Mouse (Mus musculus): ENCODE measurements around the gene Ubtd1. TPM values are rescaled to one million over a fixed set of nuclear protein-coding genes. Genes with fewer than 3 reads are reported as not detected.

Ubtd1 gene
- total and polyA plus RNA-seq, 3 experiments: 9.1 to 15.5 TPM; not detected in 1

DNA sequence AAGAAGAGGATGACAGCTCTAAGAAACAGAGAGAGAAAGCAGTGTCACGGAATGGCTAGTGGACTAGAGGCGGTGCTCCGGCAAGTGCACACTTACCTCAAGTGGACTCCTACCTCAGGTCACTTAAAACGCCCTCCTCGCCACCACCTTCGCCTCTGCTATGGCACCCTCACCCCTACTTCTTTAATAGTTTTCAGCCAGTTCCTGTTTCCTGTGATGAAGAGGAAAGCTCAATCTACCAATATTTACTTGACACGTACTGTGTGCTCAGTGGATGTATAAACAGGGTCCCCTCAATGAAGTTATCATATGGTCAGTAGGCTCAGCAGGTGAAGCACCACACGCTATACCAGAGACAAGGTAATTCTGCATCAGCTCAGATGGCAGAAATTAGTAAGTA is 97.0 kb downstream of the Ubtd1 start:
- H3K9me3 ChIP-seq (replicated peaks; ENCODE audit: insufficient read depth, low read length): no peaks in the 10 kb centered on the region
- peak overlapping the region; percentile 66 for H3K4me3 ChIP-seq (ENCODE audit: control insufficient read depth in 1 of 2, insufficient read depth in 1 of 2, low read depth in 2 of 2, low read length in 2 of 2)
- peak overlapping the region; percentile 68 for H3K9ac ChIP-seq (ENCODE audit: control insufficient read depth, low read depth, low read length, poor library complexity, severe bottlenecking)
- TF ChIP-seq TBP (IDR thresholded peaks at IDR 0.05; ENCODE audit: low read depth, low read length) (peak; percentile 69; the same call in 1 of the 2 replicates), ZMIZ1 (IDR thresholded peaks at IDR 0.05; ENCODE audit: low read depth, low read length) (peak; percentile 32; the same call in 1 of the 2 replicates), SMC3 (IDR thresholded peaks at IDR 0.05; ENCODE audit: low read depth, low read length) (no peak), ELF1 (IDR thresholded peaks at IDR 0.05; ENCODE audit: low read depth, low read length) (peak; percentile 52; the same call in 1 of the 2 replicates), NELFE (IDR thresholded peaks at IDR 0.05; ENCODE audit: low read depth, low read length) (peak; percentile 59), SIN3A (IDR thresholded peaks at IDR 0.05; ENCODE audit: low read length) (peak; percentile 73), POLR2A (IDR thresholded peaks at IDR 0.05; ENCODE audit: control insufficient read depth in 1 of 2, insufficient read depth in 1 of 2, low read depth in 1 of 2, low read length in 2 of 2, poor library complexity in 1 of 2) (peak; percentile 26 to 60; a peak in 1 of 4 replicates), ZNF384 (IDR thresholded peaks at IDR 0.05; ENCODE audit: low read depth, low read length) (no peak)
- H3K79me2 ChIP-seq (ENCODE audit: control insufficient read depth, insufficient read depth, low read length, poor library complexity): no peaks in the 10 kb centered on the region
- peaks cover 0 to 5% of the 10 kb centered on the region in 2 experiments; a peak in 2 of 4 replicates for H3K36me3 ChIP-seq (ENCODE audit: control insufficient read depth in 1 of 2, insufficient read depth in 2 of 2, low read length in 2 of 2)
- H3K27ac ChIP-seq (ENCODE audit: control insufficient read depth, low read depth, low read length): peak overlapping the region; percentile 39
- peaks cover 4 to 15% of the 10 kb centered on the region in 2 experiments; a peak in 3 of 4 replicates for H3K4me1 ChIP-seq (ENCODE audit: control insufficient read depth in 1 of 2, insufficient read depth in 2 of 2, low read length in 2 of 2)
- peaks cover 2 to 6% of the 10 kb centered on the region in 2 experiments; a peak in 3 of 4 replicates for H3K27me3 ChIP-seq (ENCODE audit: control insufficient read depth in 1 of 2, insufficient read depth in 2 of 2, low read length in 2 of 2)
- peak; percentile 74 for DNase-seq (ENCODE audit: low read depth, low spot score)

DNA sequence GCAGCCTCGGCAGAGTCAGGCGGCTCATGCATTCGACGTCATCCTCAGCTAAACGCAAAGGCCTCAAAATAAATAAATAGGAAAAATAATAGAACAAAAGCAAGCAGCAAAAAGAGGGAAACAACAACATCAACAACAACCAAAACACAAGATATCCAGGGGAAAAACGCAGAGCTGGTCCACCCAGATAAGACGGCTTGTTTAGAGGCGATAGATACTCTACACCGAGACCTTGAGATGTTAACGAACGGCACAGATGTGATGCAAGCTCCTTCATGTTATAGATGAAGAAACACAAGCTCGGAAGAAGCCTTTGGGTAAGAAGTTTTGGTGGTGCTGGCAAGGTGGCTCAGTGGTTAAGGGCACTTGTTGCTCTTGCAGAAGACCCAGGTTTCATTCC is 97.4 kb downstream of the Ubtd1 start:
- H3K27me3 ChIP-seq (ENCODE audit: control insufficient read depth in 1 of 2, insufficient read depth in 2 of 2, low read length in 2 of 2): peaks cover 2 to 6% of the 10 kb centered on the region in 2 experiments; a peak in 3 of 4 replicates
- peak; percentile 37; the same call in 1 of the 2 replicates for TF ChIP-seq SIN3A (IDR thresholded peaks at IDR 0.05; ENCODE audit: low read length)
- TF ChIP-seq CHD1 (IDR thresholded peaks at IDR 0.05; ENCODE audit: low read depth, low read length): no peak
- peak; percentile 40; the same call in 1 of the 2 replicates for TF ChIP-seq GATA1 (IDR thresholded peaks at IDR 0.05; ENCODE audit: low read depth, low read length)
- TF ChIP-seq TCF12 (IDR thresholded peaks at IDR 0.05; ENCODE audit: low read depth, low read length): peak; percentile 48; the same call in 1 of the 2 replicates
- no peak for TF ChIP-seq GABPA (IDR thresholded peaks at IDR 0.05; ENCODE audit: low read depth, low read length)
- no peak for TF ChIP-seq MYC (IDR thresholded peaks at IDR 0.05; ENCODE audit: low read depth, low read length)
- TF ChIP-seq EP300 (IDR thresholded peaks at IDR 0.05; ENCODE audit: low read depth in 1 of 2, low read length in 2 of 2): peak in 1 of 2 experiments; percentile 36; a peak in 2 of 4 replicates
- no peaks in the 10 kb centered on the region for H3K79me2 ChIP-seq (ENCODE audit: control insufficient read depth, insufficient read depth, low read length, poor library complexity)
- no peaks in the 10 kb centered on the region for H3K9me3 ChIP-seq (replicated peaks; ENCODE audit: insufficient read depth, low read length)
- peaks cover 0 to 5% of the 10 kb centered on the region in 2 experiments; a peak in 2 of 4 replicates for H3K36me3 ChIP-seq (ENCODE audit: control insufficient read depth in 1 of 2, insufficient read depth in 2 of 2, low read length in 2 of 2)
- peak overlapping the region; percentile 66 for H3K4me3 ChIP-seq (ENCODE audit: control insufficient read depth in 1 of 2, insufficient read depth in 1 of 2, low read depth in 2 of 2, low read length in 2 of 2)
- peak; percentile 60 for DNase-seq (ENCODE audit: low read depth, low spot score)
- peaks cover 4 to 15% of the 10 kb centered on the region in 2 experiments; a peak in 3 of 4 replicates for H3K4me1 ChIP-seq (ENCODE audit: control insufficient read depth in 1 of 2, insufficient read depth in 2 of 2, low read length in 2 of 2)
- H3K9ac ChIP-seq (ENCODE audit: control insufficient read depth, low read depth, low read length, poor library complexity, severe bottlenecking): peak overlapping the region; percentile 68
- peak overlapping the region; percentile 39 for H3K27ac ChIP-seq (ENCODE audit: control insufficient read depth, low read depth, low read length)

DNA sequence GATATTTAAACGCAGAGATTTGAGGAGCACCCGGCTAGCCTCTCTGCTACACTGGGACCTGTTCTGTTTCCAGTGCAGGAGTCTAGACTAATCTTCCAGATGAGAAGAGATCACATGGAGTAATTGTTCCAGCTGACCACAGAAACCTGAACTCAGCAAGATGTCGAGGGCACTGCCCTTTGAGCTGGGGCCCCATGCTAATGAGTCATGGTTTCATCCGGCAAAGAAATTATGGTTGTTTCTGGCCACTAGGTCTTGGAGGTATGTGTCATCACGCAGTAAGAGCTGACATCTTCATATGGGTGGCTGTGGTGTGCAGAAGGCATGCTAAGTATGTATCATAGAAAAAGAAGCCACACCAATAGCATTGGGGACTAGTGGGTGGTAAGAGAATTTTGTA is 98.4 kb downstream of the Ubtd1 start:
- Histone ChIP-seq H3K27ac (ENCODE audit: control insufficient read depth, low read depth, low read length) (no peak overlapping the region), H3K4me3 (ENCODE audit: control insufficient read depth in 1 of 2, insufficient read depth in 1 of 2, low read depth in 2 of 2, low read length in 2 of 2) (no peak overlapping the region; a peak in 1 of 4 replicates), H3K4me1 (ENCODE audit: control insufficient read depth in 1 of 2, insufficient read depth in 2 of 2, low read length in 2 of 2) (peaks cover 4 to 15% of the 10 kb centered on the region in 2 experiments; a peak in 3 of 4 replicates), H3K27me3 (ENCODE audit: control insufficient read depth in 1 of 2, insufficient read depth in 2 of 2, low read length in 2 of 2) (peaks cover 2 to 6% of the 10 kb centered on the region in 2 experiments; a peak in 3 of 4 replicates), H3K9me3 (replicated peaks; ENCODE audit: insufficient read depth, low read length) (no peaks in the 10 kb centered on the region), H3K36me3 (ENCODE audit: control insufficient read depth in 1 of 2, insufficient read depth in 2 of 2, low read length in 2 of 2) (peaks cover 0 to 5% of the 10 kb centered on the region in 2 experiments; a peak in 2 of 4 replicates), H3K79me2 (ENCODE audit: control insufficient read depth, insufficient read depth, low read length, poor library complexity) (no peaks in the 10 kb centered on the region), H3K9ac (ENCODE audit: control insufficient read depth, low read depth, low read length, poor library complexity, severe bottlenecking) (no peak overlapping the region)
- peak; percentile 22 for DNase-seq (ENCODE audit: low read depth, low spot score)
- TF ChIP-seq JUND (IDR thresholded peaks at IDR 0.05; ENCODE audit: low read depth, low read length) (no peak), MYC (IDR thresholded peaks at IDR 0.05; ENCODE audit: low read depth, low read length) (no peak), CHD2 (IDR thresholded peaks at IDR 0.05; ENCODE audit: low read length) (no peak), POLR2A (IDR thresholded peaks at IDR 0.05; ENCODE audit: control insufficient read depth in 1 of 2, insufficient read depth in 1 of 2, low read depth in 1 of 2, low read length in 2 of 2, poor library complexity in 1 of 2) (no peak), POLR2AphosphoS2 (IDR thresholded peaks at IDR 0.05; ENCODE audit: low read length) (no peak), ZNF384 (IDR thresholded peaks at IDR 0.05; ENCODE audit: low read depth, low read length) (no peak), MXI1 (IDR thresholded peaks at IDR 0.05; ENCODE audit: low read depth, low read length) (no peak), MYB (IDR thresholded peaks at IDR 0.05; ENCODE audit: low read depth, low read length) (no peak), USF2 (IDR thresholded peaks at IDR 0.05; ENCODE audit: borderline replicate concordance in 1 of 2, insufficient read depth in 1 of 2, low read depth in 1 of 2, low read length in 2 of 2) (no peak), TCF12 (IDR thresholded peaks at IDR 0.05; ENCODE audit: low read depth, low read length) (no peak), EP300 (IDR thresholded peaks at IDR 0.05; ENCODE audit: low read depth in 1 of 2, low read length in 2 of 2) (no peak), GATA1 (IDR thresholded peaks at IDR 0.05; ENCODE audit: low read depth, low read length) (no peak), GABPA (IDR thresholded peaks at IDR 0.05; ENCODE audit: low read depth, low read length) (no peak), NELFE (IDR thresholded peaks at IDR 0.05; ENCODE audit: low read depth, low read length) (no peak), CTCF (IDR thresholded peaks at IDR 0.05 in 2 of 3, conservative IDR thresholded peaks at IDR 0.05 in 1 of 3; ENCODE audit: control insufficient read depth in 1 of 3, insufficient read depth in 1 of 3, low read depth in 2 of 3, low read length in 3 of 3, poor library complexity in 1 of 3, severe bottlenecking in 1 of 3) (no peak), RCOR1 (IDR thresholded peaks at IDR 0.05; ENCODE audit: low read depth, low read length) (no peak), ETS1 (IDR thresholded peaks at IDR 0.05; ENCODE audit: low read depth, low read length) (no peak), SMC3 (IDR thresholded peaks at IDR 0.05; ENCODE audit: low read depth, low read length) (no peak), CHD1 (IDR thresholded peaks at IDR 0.05; ENCODE audit: low read depth, low read length) (no peak)
